Mouse (Mus musculus) CD4-positive helper T cell, adult 2 months (primary cell): ENCODE data around the gene Gm43638.
"Not testable (repeated sequence)": the region's sequence is repeated elsewhere in the genome, so short reads cannot be mapped to it uniquely, and the experiment has no call there.

Experiments used
- DNase-seq: peaks from one replicate; pipeline ENCODE4 v3.0.0-alpha.2; 2012; ENCODE audit warnings: low read depth, missing footprints, low spot score

Gm43638 gene

GRCm38 (mm10) chr5:87486706-87487105 is at the start of gene Gm43638:
Gm43638 (minus strand) TSS chr5:87486806.
- not testable (repeated sequence) for DNase-seq

- DNase-seq: no peak
Observed at GRCm38 (mm10) chr5:87535994-87536644, 49.5 kb upstream of the Gm43638 start.

GRCm38 (mm10) chr5:87532288-87532687 is 45.7 kb upstream of the Gm43638 start:
- DNase-seq: no peak

- DNase-seq: not testable (repeated sequence)
Observed at GRCm38 (mm10) chr5:87523561-87523960, 37.0 kb upstream of the Gm43638 start.

GRCm38 (mm10) chr5:87505776-87506458 is 19.3 kb upstream of the Gm43638 start:
- DNase-seq: no peak

- no peak for DNase-seq
Observed at GRCm38 (mm10) chr5:87502687-87503086, 16.1 kb upstream of the Gm43638 start.

- DNase-seq: no peak
Observed at GRCm38 (mm10) chr5:87499341-87499740, 12.7 kb upstream of the Gm43638 start.

GRCm38 (mm10) chr5:87498936-87499335 is 12.3 kb upstream of the Gm43638 start:
- DNase-seq: no peak

- no peak for DNase-seq
Observed at GRCm38 (mm10) chr5:87490771-87491170, 4.2 kb upstream of the Gm43638 start, which contains the start of gene Ugt2a1. Ugt2a1 (minus strand) TSS chr5:87490871.

GRCm38 (mm10) chr5:87482160-87482559 is 4.4 kb downstream of the Gm43638 start, which contains the start of gene Ugt2a2:
Ugt2a2 (minus strand) TSS chr5:87482260.
- DNase-seq: no peak

GRCm38 (mm10) chr5:87458810-87459209 is 27.8 kb downstream of the Gm43638 start:
- no peak for DNase-seq

- DNase-seq: no peak
Observed at GRCm38 (mm10) chr5:87457701-87458100, 28.9 kb downstream of the Gm43638 start.

GRCm38 (mm10) chr5:87456216-87456850 is 30.3 kb downstream of the Gm43638 start:
- DNase-seq: no peak

- no peak for DNase-seq
Observed at GRCm38 (mm10) chr5:87455519-87455918, 31.1 kb downstream of the Gm43638 start.

- DNase-seq: not testable (repeated sequence)
Observed at GRCm38 (mm10) chr5:87452514-87452913, 34.1 kb downstream of the Gm43638 start.

- no peak for DNase-seq
Observed at GRCm38 (mm10) chr5:87436264-87436663, 50.3 kb downstream of the Gm43638 start.

- no peak for DNase-seq
Observed at GRCm38 (mm10) chr5:87425676-87426075, 60.9 kb downstream of the Gm43638 start.

- not testable (repeated sequence) for DNase-seq
Observed at GRCm38 (mm10) chr5:87424041-87424440, 62.6 kb downstream of the Gm43638 start, which contains the start of gene Ugt2b38. Ugt2b38 (minus strand) TSS chr5:87424203.
